Mouse (Mus musculus) heart, embryonic 12.5 days (tissue): ENCODE measurements around the gene Prpf38b. TPM values are rescaled to one million over a fixed set of nuclear protein-coding genes. Genes with fewer than 3 reads are reported as not detected.

Experiments
- ATAC-seq: fragments of 200-750 bp; cut with Nextera tagmentation; 2 replicates; pipeline ENCODE4 v1.8.0; 2017; ENCODE audit warnings: moderate TSS enrichment, moderate library complexity; ENCODE audit not compliant: insufficient number of reproducible peaks, low FRiP score
- H3K27ac ChIP-seq: fragments of 300-500 bp; sonication (generic); 2 replicates; pipeline ENCODE4 v1.5.1; 2016; ENCODE audit warnings: mild to moderate bottlenecking, moderate library complexity; ENCODE audit not compliant: poor library complexity, severe bottlenecking
- H3K27me3 ChIP-seq: fragments of 300-500 bp; sonication (generic); replicated peaks from 2 replicates; pipeline ENCODE4 v1.6.1; 2016; ENCODE audit warnings: mild to moderate bottlenecking, moderate library complexity
- H3K36me3 ChIP-seq: fragments of 300-500 bp; sonication (generic); 2 replicates; pipeline ENCODE4 v1.6.1; 2016; ENCODE audit warnings: mild to moderate bottlenecking, moderate library complexity
- H3K4me1 ChIP-seq: fragments of 300-500 bp; sonication (generic); replicated peaks from 2 replicates; pipeline ENCODE4 v1.6.1; 2016; ENCODE audit warnings: mild to moderate bottlenecking
- H3K4me2 ChIP-seq: fragments of 300-500 bp; sonication (generic); 2 replicates; pipeline ENCODE4 v1.6.1; 2016; ENCODE audit warnings: mild to moderate bottlenecking, moderate library complexity
- H3K4me3 ChIP-seq: fragments of 300-500 bp; sonication (generic); 2 replicates; pipeline ENCODE4 v1.5.1; 2016; ENCODE audit warnings: mild to moderate bottlenecking
- H3K9ac ChIP-seq: fragments of 300-500 bp; sonication (generic); 2 replicates; pipeline ENCODE4 v1.6.1; 2016; ENCODE audit warnings: mild to moderate bottlenecking, moderate library complexity
- H3K9me3 ChIP-seq: fragments of 300-500 bp; sonication (generic); replicated peaks from 2 replicates; pipeline ENCODE4 v1.6.1; 2016; ENCODE audit warnings: mild to moderate bottlenecking, moderate library complexity
- WGBS: fragments of 180-500 bp; shearing (Covaris S2); methylation state at CpG from one replicate; pipeline ENCODE4 v1.1.7; 2016; 5-methylcytosine and 5-hydroxymethylcytosine counted together
- polyA plus RNA-seq: library from polyadenylated mRNA; unstranded; fragments of >200 nt; fragmentation: Nextera tagmentation; extraction: Ambion mirVana; gene quantifications from 2 replicates; pipeline ENCODE4 v1.2.1, GENCODE M21; 2016

Gene Prpf38b
- polyA plus RNA-seq, 1 experiment from 2014 or later: 72.6 TPM

- H3K9ac ChIP-seq: 0 out of 2 replicates have a peak overlapping the region, but pooled peaks have one; percentile 8
- 40% methylated on average over 7 of the region's 7 CpGs for WGBS
- no peaks in the 10 kb centered on the region for H3K36me3 ChIP-seq
- peak; percentile 76 for ATAC-seq
- H3K4me1 ChIP-seq: peaks cover 26% of the 10 kb centered on the region
- H3K27me3 ChIP-seq: no peaks in the 10 kb centered on the region
- 0 out of 2 replicates have a peak overlapping the region, but pooled peaks have one; percentile 35 for H3K27ac ChIP-seq
- no peak overlapping the region for H3K4me3 ChIP-seq
- peak overlapping the region; percentile 34; the same call in 1 of the 2 replicates for H3K4me2 ChIP-seq
- H3K9me3 ChIP-seq: no peaks in the 10 kb centered on the region
Observed at GRCm38 (mm10) chr3:108858231-108858770, 53.2 kb downstream of the Prpf38b start.

- Histone ChIP-seq H3K4me2 (no peak overlapping the region), H3K4me3 (no peak overlapping the region), H3K9me3 (no peaks in the 10 kb centered on the region), H3K9ac (no peak overlapping the region), H3K27ac (no peak overlapping the region), H3K4me1 (peaks cover 26% of the 10 kb centered on the region), H3K27me3 (no peaks in the 10 kb centered on the region), H3K36me3 (no peaks in the 10 kb centered on the region)
- WGBS: 48% methylated on average over 1 of the region's 1 CpGs
- ATAC-seq: no peak
Observed at GRCm38 (mm10) chr3:108857714-108858113, 53.8 kb downstream of the Prpf38b start.

- Histone ChIP-seq H3K9me3 (no peaks in the 10 kb centered on the region), H3K27me3 (no peaks in the 10 kb centered on the region), H3K4me2 (no peak overlapping the region), H3K4me1 (peaks cover 26% of the 10 kb centered on the region), H3K9ac (no peak overlapping the region), H3K27ac (no peak overlapping the region), H3K36me3 (no peaks in the 10 kb centered on the region), H3K4me3 (no peak overlapping the region)
- WGBS: 34% methylated on average over 3 of the region's 3 CpGs
- no peak for ATAC-seq
Observed at GRCm38 (mm10) chr3:108857124-108857470, 54.4 kb downstream of the Prpf38b start.

GRCm38 (mm10) chr3:108856386-108857123 lies 55.0 kb downstream of the Prpf38b start:
- H3K4me3 ChIP-seq: no peak overlapping the region
- no peak overlapping the region for H3K4me2 ChIP-seq
- 60% methylated on average over 8 of the region's 8 CpGs for WGBS
- no peaks in the 10 kb centered on the region for H3K27me3 ChIP-seq
- H3K27ac ChIP-seq: no peak overlapping the region
- peaks cover 29% of the 10 kb centered on the region for H3K4me1 ChIP-seq
- H3K36me3 ChIP-seq: no peaks in the 10 kb centered on the region
- H3K9me3 ChIP-seq: no peaks in the 10 kb centered on the region
- no peak overlapping the region for H3K9ac ChIP-seq
- ATAC-seq: no peak

GRCm38 (mm10) chr3:108855864-108856263 lies 55.7 kb downstream of the Prpf38b start:
- ATAC-seq: peak; percentile 54; the same call in 1 of the 2 replicates
- no peaks in the 10 kb centered on the region for H3K36me3 ChIP-seq
- WGBS: 55% methylated on average over 10 of the region's 10 CpGs
- no peaks in the 10 kb centered on the region for H3K27me3 ChIP-seq
- no peaks in the 10 kb centered on the region for H3K9me3 ChIP-seq
- no peak overlapping the region for H3K27ac ChIP-seq
- 0 out of 2 replicates have a peak overlapping the region, but pooled peaks have one; percentile 23 for H3K4me2 ChIP-seq
- no peak overlapping the region for H3K4me3 ChIP-seq
- peaks cover 29% of the 10 kb centered on the region for H3K4me1 ChIP-seq
- no peak overlapping the region for H3K9ac ChIP-seq

GRCm38 (mm10) chr3:108855371-108855770 lies 56.2 kb downstream of the Prpf38b start:
- Histone ChIP-seq H3K4me1 (peaks cover 29% of the 10 kb centered on the region), H3K4me3 (no peak overlapping the region), H3K9ac (peak overlapping the region; percentile 24; the same call in 1 of the 2 replicates), H3K27me3 (no peaks in the 10 kb centered on the region), H3K27ac (0 out of 2 replicates have a peak overlapping the region, but pooled peaks have one; percentile 19), H3K4me2 (peak overlapping the region; percentile 23; the same call in 1 of the 2 replicates), H3K36me3 (no peaks in the 10 kb centered on the region), H3K9me3 (no peaks in the 10 kb centered on the region)
- 37% methylated on average over 12 of the region's 12 CpGs for WGBS
- no peak for ATAC-seq

GRCm38 (mm10) chr3:108853266-108853665 lies 58.3 kb downstream of the Prpf38b start:
- no peak for ATAC-seq

More at GRCm38 (mm10) chr3:108853266-108853665, 58.3 kb downstream of the Prpf38b start:
- Histone ChIP-seq H3K4me3 (no peak overlapping the region), H3K27me3 (no peaks in the 10 kb centered on the region), H3K9me3 (no peaks in the 10 kb centered on the region), H3K36me3 (no peaks in the 10 kb centered on the region), H3K27ac (no peak overlapping the region), H3K4me2 (no peak overlapping the region), H3K4me1 (peaks cover 26% of the 10 kb centered on the region), H3K9ac (no peak overlapping the region)
- 71% methylated on average over 1 of the region's 1 CpGs for WGBS

Other genes starting within 250 kb of the Prpf38b start
- gene Gpsm2, start 189.4 kb downstream of the Prpf38b start, polyA plus RNA-seq: 33.9 and 34.6 TPM in 2 replicates
- not detected in 2 replicates for gene Aknad1, start 172.1 kb downstream of the Prpf38b start, polyA plus RNA-seq
- gene Stxbp3, start 71.2 kb downstream of the Prpf38b start, polyA plus RNA-seq: 27.3 and 27.8 TPM in 2 replicates
- gene Fndc7, start 21.7 kb downstream of the Prpf38b start, polyA plus RNA-seq: 0.04 TPM in 1 of 2 replicates, not detected in the other
- gene Henmt1, start 28.1 kb upstream of the Prpf38b start, polyA plus RNA-seq: 0.20 TPM in 1 of 2 replicates, not detected in the other
- not detected in 2 replicates for gene Gm9857, start 28.7 kb upstream of the Prpf38b start, polyA plus RNA-seq
- gene Fam102b, start 115.9 kb upstream of the Prpf38b start, polyA plus RNA-seq: 7.4 and 8.3 TPM in 2 replicates
- not detected in 2 replicates for gene Slc25a54, start 168.7 kb upstream of the Prpf38b start, polyA plus RNA-seq
- gene Slc25a24, start 211.4 kb upstream of the Prpf38b start, polyA plus RNA-seq: 39.8 and 40.4 TPM in 2 replicates